Mouse (Mus musculus): ENCODE measurements around the gene Angel1. TPM values are rescaled to one million over a fixed set of nuclear protein-coding genes. Genes with fewer than 3 reads are reported as not detected.

Angel1 gene
- polyA plus RNA-seq (2012; rRNA removed): 6.7 and 6.9 TPM in 2 replicates

- peak; percentile 85 for DNase-seq (ENCODE audit: low spot score)
Measured at GRCm38 (mm10) chr12:86726120-86726640, at the start of gene Angel1. Angel1 (minus strand) TSS chr12:86726460.

DNA sequence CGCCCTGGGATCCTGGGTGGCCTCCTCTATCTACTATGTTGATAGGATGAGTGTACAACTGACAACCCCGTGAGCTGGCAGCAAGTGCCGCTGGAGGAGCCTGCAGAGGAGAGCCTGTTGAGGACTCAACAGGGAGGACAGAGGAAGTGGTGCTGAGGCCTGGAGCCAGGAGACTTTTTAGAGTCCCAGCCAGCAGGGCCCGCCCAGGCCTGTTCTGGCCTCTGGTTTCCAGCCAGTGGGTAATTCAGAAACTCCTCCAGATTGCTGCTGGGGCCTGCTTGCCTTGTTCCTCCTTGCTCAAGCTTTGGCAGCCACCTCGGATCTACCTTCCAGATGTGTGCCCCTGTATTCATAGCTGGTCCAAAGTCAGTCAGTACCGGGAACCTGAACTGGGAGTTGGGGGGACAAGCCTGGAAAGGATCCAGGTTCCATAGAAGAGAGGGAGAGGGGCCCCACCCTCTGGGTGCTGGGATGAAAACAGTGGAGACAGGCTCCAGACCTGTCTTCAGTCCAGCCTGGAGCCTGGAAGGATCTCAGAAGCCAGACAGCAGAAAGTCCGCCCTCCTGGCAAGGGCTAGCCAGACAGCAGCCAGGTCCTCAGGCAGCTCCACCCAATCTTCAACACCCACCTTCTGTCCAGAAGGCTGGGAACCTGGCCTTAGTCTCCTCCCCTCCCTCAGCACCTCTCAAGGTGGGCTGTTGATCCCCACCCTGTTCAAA, 49.5 kb upstream of the Angel1 start:
- DNase-seq (ENCODE audit: low spot score): no peak

- DNase-seq (ENCODE audit: low spot score): no peak
Measured at GRCm38 (mm10) chr12:86772551-86772950, 46.3 kb upstream of the Angel1 start.

GRCm38 (mm10) chr12:86771823-86772427, 45.7 kb upstream of the Angel1 start:
- DNase-seq (ENCODE audit: low spot score): peak; percentile 85

DNA sequence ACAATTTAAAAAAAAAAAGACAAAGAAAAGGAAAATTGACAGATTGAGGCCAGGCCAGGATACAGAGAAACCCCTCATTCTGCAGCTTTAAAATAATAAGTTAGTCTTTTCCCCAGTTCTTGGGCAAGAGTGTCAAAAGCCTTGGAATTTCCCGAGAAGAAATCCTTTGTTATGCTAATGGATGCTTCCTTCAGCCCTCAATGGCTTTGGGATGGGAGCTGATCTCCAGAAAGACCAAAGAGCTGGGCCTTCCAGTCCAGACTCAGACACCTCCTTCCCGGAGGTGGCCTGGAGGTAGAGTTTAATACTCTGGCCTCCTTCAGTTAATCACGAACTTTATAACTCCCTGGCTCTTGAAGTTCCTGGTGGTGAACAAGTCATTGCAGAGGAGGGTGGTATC, 44.7 kb upstream of the Angel1 start:
- no peak for DNase-seq (ENCODE audit: low spot score)

DNA sequence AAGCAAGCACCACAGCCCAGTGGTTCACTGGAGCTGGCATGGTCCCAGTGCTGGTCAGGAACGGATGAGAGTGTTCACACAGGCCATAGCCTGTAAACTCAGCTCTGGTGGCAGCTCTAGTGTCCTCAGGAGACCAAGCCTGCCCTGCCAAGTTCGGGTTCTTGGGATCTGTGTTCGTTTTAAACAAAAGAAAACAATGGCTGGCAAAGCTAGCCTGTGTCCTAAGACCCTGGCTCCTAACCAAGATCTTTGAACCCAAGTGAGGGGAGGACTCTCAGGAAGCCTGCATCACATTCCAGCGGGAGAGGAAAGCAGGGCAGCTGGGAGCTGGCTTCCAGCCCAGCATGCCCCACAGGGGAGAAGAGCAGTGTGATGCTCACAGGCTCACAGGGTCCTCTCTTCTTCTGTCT, 44.0 kb upstream of the Angel1 start:
- DNase-seq (ENCODE audit: low spot score): no peak

- DNase-seq (ENCODE audit: low spot score): no peak
Measured at GRCm38 (mm10) chr12:86769819-86770218, 43.6 kb upstream of the Angel1 start.

- DNase-seq (ENCODE audit: low spot score): peak; percentile 56
Measured at GRCm38 (mm10) chr12:86768986-86769580, 42.8 kb upstream of the Angel1 start.

DNA sequence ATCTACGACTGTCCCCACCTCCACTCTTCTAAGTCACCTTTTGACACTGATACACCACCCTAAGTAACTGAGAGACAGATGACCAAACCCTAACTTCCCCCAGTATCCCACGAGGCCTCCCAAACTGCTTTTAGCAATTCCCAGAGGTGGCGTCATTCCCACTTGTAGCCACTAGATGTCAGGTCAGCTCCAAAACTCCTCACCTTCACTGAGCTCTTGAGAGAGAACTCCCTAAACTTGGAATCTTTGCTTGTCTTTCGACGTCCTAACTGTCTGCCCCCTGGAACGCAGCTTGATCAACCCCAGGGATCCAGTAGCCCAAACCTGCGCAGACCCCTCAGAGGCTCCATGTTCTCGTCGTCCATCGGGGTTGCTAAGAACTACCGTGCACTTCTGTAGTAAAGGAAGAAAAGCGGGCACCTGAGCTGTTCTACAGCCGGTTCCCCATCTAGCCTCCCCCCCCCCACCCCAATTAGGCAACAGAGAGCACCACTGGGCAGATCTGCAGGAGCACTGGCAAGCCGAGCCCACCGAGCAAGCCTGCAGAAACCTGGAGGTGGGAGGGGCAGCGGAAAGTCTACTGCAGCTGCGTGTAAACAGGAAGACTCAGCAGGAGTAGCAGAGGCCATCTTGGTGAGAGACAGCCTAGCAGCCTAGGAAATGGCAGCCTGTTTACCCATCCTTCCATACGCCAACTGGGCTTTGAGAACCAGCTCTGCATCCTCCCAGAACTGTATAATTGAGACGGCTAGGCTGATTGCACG, 41.8 kb upstream of the Angel1 start:
- no peak for DNase-seq (ENCODE audit: low spot score)

DNA sequence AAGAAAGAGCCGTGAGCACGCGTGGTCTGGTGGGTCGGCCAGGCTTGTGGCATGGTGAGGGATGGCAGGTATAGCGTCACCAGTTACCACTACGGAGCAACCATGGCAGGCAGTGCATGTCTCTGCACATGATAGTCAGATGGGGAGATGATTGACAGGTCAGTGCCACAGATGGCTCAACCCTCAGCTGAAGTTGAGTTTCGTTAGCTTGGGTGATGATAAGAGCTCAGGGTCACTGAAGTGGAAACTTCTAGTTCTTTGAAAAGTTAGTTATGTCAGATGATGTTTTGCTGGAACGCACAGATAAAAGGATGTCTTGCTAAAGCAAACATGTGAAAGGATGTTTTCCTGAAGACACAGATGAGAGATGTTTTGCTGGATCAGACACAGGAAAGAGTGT, 40.2 kb upstream of the Angel1 start:
- DNase-seq (ENCODE audit: low spot score): no peak

DNA sequence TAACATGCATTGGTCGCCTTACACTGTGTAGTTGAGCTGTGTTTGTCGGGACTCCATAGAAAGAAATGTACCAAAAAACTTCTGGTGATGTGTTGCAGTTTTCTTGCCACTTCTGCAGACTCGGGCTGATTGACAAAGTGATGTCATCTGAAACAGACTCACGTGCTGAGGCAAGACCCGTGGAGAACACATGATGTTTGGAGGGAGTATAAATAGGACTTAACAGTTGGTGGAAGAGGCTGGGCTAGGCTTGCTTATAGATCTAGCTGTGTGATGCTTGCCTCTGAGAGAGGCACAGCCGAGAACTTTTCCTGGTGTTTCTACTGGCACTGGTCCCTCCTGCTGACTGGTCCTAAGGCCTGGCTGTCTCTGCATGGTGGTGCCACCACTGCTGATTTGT, 37.8 kb upstream of the Angel1 start:
- no peak for DNase-seq (ENCODE audit: low spot score)

GRCm38 (mm10) chr12:86761036-86761435, 34.8 kb upstream of the Angel1 start:
- no peak for DNase-seq (ENCODE audit: low spot score)

- DNase-seq (ENCODE audit: low spot score): no peak
Measured at GRCm38 (mm10) chr12:86734319-86734810, 8.1 kb upstream of the Angel1 start, which contains the start of gene Lrrc74a. Lrrc74a (plus strand) TSS chr12:86734369.

GRCm38 (mm10) chr12:86725706-86726105, 554 bp downstream of the Angel1 start:
- DNase-seq (ENCODE audit: low spot score): no peak

DNA sequence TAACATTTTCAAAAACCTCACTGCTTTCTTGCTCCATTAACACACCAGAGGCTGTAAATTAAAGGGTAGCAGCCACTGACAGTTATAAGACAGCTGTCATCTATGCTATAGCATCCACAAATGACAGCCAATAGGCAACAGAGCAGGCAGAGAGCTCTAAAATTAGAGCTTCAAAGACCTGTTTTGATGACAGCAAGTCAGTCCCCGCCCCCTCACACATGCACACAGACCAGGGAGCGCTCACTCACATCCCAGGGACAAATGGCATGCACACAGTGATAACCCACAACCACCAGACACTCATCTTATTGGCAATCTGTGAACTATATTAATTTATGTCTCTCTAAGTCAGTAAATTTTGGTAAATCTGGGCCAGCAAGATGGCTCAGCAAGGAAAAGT, 2.0 kb downstream of the Angel1 start:
- DNase-seq (ENCODE audit: low spot score): no peak

DNA sequence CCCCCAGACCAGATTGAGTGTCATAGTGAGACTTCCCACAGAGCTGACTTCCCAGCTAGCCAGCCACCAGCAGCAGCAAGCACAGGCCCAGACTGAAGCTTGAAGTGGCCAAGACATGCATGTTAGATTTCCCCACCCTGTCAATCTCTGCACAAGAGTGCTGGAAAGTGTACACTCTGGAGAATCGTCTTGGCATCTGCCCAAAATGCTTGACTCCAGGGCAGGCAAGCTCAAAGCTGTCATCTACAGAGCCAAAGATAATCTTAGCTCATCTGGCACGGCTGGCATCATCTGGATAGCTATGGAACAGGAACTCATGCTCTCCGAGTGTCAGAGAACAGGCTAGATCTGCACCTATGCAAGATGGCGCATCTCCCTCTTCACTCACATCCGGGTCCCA, 4.8 kb downstream of the Angel1 start:
- DNase-seq (ENCODE audit: low spot score): no peak

DNA sequence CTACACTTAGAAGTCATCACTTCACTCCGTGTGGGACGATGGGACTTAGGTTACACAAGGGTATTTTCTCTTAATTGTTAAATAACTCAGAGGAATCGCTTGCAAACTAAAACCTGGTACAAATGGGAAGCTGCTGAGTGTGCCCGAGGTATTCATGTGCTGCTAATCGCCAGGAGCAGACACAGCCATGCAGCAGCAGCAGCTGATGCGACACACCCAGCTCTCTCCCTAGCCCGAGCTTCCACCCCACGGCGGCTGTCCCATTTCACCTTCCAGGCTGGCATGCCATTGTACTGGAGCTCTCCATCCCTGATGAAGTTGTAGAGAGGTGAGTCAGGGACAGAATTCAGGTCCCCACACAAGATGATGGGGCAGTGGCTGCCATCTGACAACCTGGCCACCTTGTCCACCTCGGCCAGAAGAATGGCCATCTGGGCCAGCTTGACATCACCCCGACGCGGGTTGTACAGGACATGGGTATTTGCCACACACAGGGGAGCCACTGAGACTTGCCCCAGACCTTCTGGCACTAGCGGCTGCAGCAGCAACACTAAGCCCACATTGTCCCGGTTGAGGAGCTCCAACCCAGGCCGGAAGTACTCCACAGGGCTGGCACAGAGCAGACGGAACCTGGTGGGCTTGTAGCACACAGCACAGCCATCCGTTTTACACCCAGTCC, 6.2 kb downstream of the Angel1 start:
- peak; percentile 7 for DNase-seq (ENCODE audit: low spot score)

- DNase-seq (ENCODE audit: low spot score): no peak
Measured at GRCm38 (mm10) chr12:86716962-86717361, 9.3 kb downstream of the Angel1 start.

GRCm38 (mm10) chr12:86715401-86715800, 10.9 kb downstream of the Angel1 start:
- no peak for DNase-seq (ENCODE audit: low spot score)

- DNase-seq (ENCODE audit: low spot score): no peak
Measured at GRCm38 (mm10) chr12:86714026-86714425, 12.2 kb downstream of the Angel1 start.

GRCm38 (mm10) chr12:86705843-86706242, 20.4 kb downstream of the Angel1 start:
- no peak for DNase-seq (ENCODE audit: low spot score)

Data from urinary bladder, adult 2 months (tissue).